Mouse (Mus musculus) limb, embryonic 13.5 days (tissue): ENCODE data around the gene Nlrx1. TPM values are rescaled to one million over a fixed set of nuclear protein-coding genes. Genes with fewer than 3 reads are reported as not detected.

Experiments used
- ATAC-seq: fragments of 200-750 bp; cut with Nextera tagmentation; 2 replicates; pipeline ENCODE4 v1.8.0; 2017; ENCODE audit warnings: low read depth, moderate number of reproducible peaks, moderate TSS enrichment; ENCODE audit not compliant: low FRiP score
- H3K27ac ChIP-seq: fragments of 300-500 bp; sonication (generic); 2 replicates; pipeline ENCODE4 v1.5.1; 2015; ENCODE audit warnings: inconsistent platforms, mild to moderate bottlenecking, moderate library complexity
- H3K27me3 ChIP-seq: fragments of 300-500 bp; sonication (generic); 2 replicates; pipeline ENCODE4 v1.6.1; 2015; ENCODE audit warnings: mild to moderate bottlenecking, inconsistent platforms
- H3K36me3 ChIP-seq: fragments of 300-500 bp; sonication (generic); 2 replicates; pipeline ENCODE4 v1.6.1; 2015; ENCODE audit warnings: inconsistent platforms, mild to moderate bottlenecking, moderate library complexity
- H3K4me1 ChIP-seq: fragments of 300-500 bp; sonication (generic); 2 replicates; pipeline ENCODE4 v1.6.1; 2015; ENCODE audit warnings: inconsistent platforms
- H3K4me2 ChIP-seq: fragments of 300-500 bp; sonication (generic); replicated peaks from 2 replicates; pipeline ENCODE4 v1.6.1; 2015; ENCODE audit warnings: inconsistent platforms, mild to moderate bottlenecking, moderate library complexity
- H3K4me3 ChIP-seq: fragments of 300-500 bp; sonication (generic); 2 replicates; pipeline ENCODE4 v1.5.1; 2015; ENCODE audit warnings: moderate library complexity, mild to moderate bottlenecking, inconsistent platforms
- H3K9ac ChIP-seq: fragments of 300-500 bp; sonication (generic); 2 replicates; pipeline ENCODE4 v1.6.1; 2015; ENCODE audit warnings: mild to moderate bottlenecking, inconsistent platforms
- H3K9me3 ChIP-seq: fragments of 300-500 bp; sonication (generic); 2 replicates; pipeline ENCODE4 v1.6.1; 2016; ENCODE audit warnings: inconsistent platforms
- WGBS: fragments of 180-500 bp; shearing (Covaris S2); methylation state at CpG from one replicate; pipeline ENCODE4 v1.1.7; 2015; 5-methylcytosine and 5-hydroxymethylcytosine counted together
- polyA plus RNA-seq: library from polyadenylated mRNA; unstranded; fragments of >200 nt; fragmentation: Nextera tagmentation; extraction: Ambion mirVana; gene quantifications from 2 replicates; pipeline ENCODE4 v1.2.1, GENCODE M21; 2015

Nlrx1 gene
- polyA plus RNA-seq = 8.2 and 8.3 TPM in 2 replicates

- H3K27ac ChIP-seq = peak within 1 kb of the TSS; percentile 75; the same call in 1 of the 2 replicates
- no peak for ATAC-seq
- WGBS = 86% methylated on average over 6 of the region's 6 CpGs
- peak within 1 kb of the TSS; percentile 90 for H3K9ac ChIP-seq
- no peaks in the 10 kb centered on the region for H3K27me3 ChIP-seq
- peaks cover 16% of the 10 kb centered on the region for H3K4me1 ChIP-seq
- peaks cover 3% of the 10 kb centered on the region for H3K36me3 ChIP-seq
- peak within 1 kb of the TSS; percentile 82 for H3K4me2 ChIP-seq
- H3K4me3 ChIP-seq = peak within 1 kb of the TSS; percentile 57
- no peaks in the 10 kb centered on the region for H3K9me3 ChIP-seq
Measured at GRCm38 (mm10) chr9:44268432-44268831, at the start of gene Nlrx1. TSS of gene Nlrx1 (minus strand) at chr9:44268599.

GRCm38 (mm10) chr9:44317452-44317851 is 49.1 kb upstream of the Nlrx1 start:
- H3K36me3 ChIP-seq = peaks cover 47% of the 10 kb centered on the region
- no peak overlapping the region for H3K27ac ChIP-seq
- H3K9me3 ChIP-seq = no peaks in the 10 kb centered on the region
- H3K4me3 ChIP-seq = no peak overlapping the region
- no peak overlapping the region for H3K4me2 ChIP-seq
- peaks cover 25% of the 10 kb centered on the region for H3K4me1 ChIP-seq
- H3K9ac ChIP-seq = no peak overlapping the region
- 66% methylated on average over 4 of the region's 4 CpGs for WGBS
- no peak for ATAC-seq
- H3K27me3 ChIP-seq = 0 out of 2 replicates have a peak, but pooled peaks cover 3% of the 10 kb centered on the region

- no peak overlapping the region for H3K4me2 ChIP-seq
- 0 out of 2 replicates have a peak, but pooled peaks cover 3% of the 10 kb centered on the region for H3K27me3 ChIP-seq
- no peak for ATAC-seq
- H3K4me3 ChIP-seq = no peak overlapping the region
- peaks cover 57% of the 10 kb centered on the region for H3K36me3 ChIP-seq
- 93% methylated on average over 18 of the region's 18 CpGs for WGBS
- no peak overlapping the region for H3K27ac ChIP-seq
- H3K4me1 ChIP-seq = peaks cover 27% of the 10 kb centered on the region
- no peak overlapping the region; the same call in 1 of the 2 replicates for H3K9ac ChIP-seq
- H3K9me3 ChIP-seq = no peaks in the 10 kb centered on the region
Measured at GRCm38 (mm10) chr9:44314910-44315309, 46.5 kb upstream of the Nlrx1 start.

DNA sequence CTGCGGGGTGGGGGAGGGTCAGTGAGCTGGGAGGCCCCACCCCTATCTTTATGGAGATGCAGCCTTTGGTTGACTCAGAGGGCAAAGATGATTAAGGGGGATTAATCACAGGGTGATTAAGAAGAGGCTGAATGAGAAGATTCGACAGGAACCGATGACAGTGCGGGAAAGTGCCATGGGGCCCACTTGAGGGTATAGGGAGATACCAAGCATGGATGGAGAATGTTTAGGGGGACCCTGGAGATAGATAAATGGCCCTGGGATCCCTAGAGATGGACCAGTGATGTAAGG is 45.8 kb upstream of the Nlrx1 start:
- H3K36me3 ChIP-seq = peaks cover 57% of the 10 kb centered on the region

DNA sequence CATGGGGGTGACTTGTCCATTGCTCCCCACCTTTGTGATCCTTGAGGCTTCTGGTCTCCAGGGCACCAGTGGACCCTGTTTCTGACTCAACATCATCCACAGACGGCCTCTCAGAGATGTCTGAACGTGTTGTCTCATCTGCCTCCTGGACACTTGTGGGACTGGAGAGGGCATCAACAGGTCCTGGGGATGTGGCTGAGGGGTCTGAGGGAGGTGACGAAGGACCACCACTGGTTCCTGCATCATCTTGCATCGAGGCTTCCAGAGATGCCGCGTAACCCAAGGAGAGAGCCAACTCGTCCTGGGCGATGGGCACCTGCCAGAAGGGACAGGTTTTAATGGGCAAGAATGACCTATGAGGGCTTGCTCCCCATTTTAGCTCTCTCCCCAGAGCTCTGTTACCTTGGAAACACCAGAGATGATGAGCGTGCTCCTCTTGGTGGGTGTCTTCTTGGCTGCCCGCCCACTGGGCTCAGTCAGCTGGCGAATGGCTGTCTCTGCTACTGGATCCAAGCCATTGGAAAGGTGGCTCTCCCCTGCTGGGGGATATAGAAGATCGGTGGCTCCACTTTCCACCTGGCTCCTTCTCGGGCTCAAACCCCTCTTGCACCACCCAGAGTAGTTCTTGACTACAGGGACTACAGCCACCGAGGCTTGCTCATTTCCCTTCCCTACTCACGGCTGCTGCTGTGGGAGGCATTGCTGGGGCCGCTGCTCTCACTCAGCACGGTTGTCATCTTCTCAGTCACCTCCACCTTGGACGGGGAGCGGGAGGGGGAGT is 45.3 kb upstream of the Nlrx1 start:
- Histone ChIP-seq H3K9me3 (no peaks in the 10 kb centered on the region), H3K4me3 (no peak overlapping the region), H3K27me3 (0 out of 2 replicates have a peak, but pooled peaks cover 1% of the 10 kb centered on the region), H3K27ac (no peak overlapping the region), H3K4me1 (peaks cover 18% of the 10 kb centered on the region), H3K36me3 (peaks cover 57% of the 10 kb centered on the region), H3K4me2 (no peak overlapping the region), H3K9ac (no peak overlapping the region)
- WGBS = 74% methylated on average over 19 of the region's 19 CpGs
- ATAC-seq = no peak

More for the DNA sequence above, 45.8 kb upstream of the Nlrx1 start:
- Histone ChIP-seq H3K4me1 (peaks cover 24% of the 10 kb centered on the region), H3K4me2 (no peak overlapping the region), H3K4me3 (no peak overlapping the region), H3K27ac (no peak overlapping the region), H3K9ac (no peak overlapping the region), H3K27me3 (0 out of 2 replicates have a peak, but pooled peaks cover 3% of the 10 kb centered on the region), H3K9me3 (no peaks in the 10 kb centered on the region)
- no peak for ATAC-seq
- WGBS = 75% methylated on average over 4 of the region's 4 CpGs

GRCm38 (mm10) chr9:44311136-44312134 is 43.0 kb upstream of the Nlrx1 start:
- WGBS = 12% methylated on average over 27 of the region's 27 CpGs
- ATAC-seq = 0 out of 2 replicates have a peak, but pooled peaks have one; percentile 28

GRCm38 (mm10) chr9:44310750-44311135 is 42.3 kb upstream of the Nlrx1 start:
- Histone ChIP-seq H3K27ac (no peak overlapping the region), H3K27me3 (no peaks in the 10 kb centered on the region), H3K4me1 (0 out of 2 replicates have a peak, but pooled peaks cover 7% of the 10 kb centered on the region), H3K9me3 (no peaks in the 10 kb centered on the region), H3K9ac (peak overlapping the region; percentile 48; the same call in 1 of the 2 replicates), H3K4me3 (no peak overlapping the region), H3K36me3 (peaks cover 43% of the 10 kb centered on the region), H3K4me2 (peak overlapping the region; percentile 30)
- ATAC-seq = no peak
- 34% methylated on average over 10 of the region's 10 CpGs for WGBS

More at GRCm38 (mm10) chr9:44311136-44312134, 43.0 kb upstream of the Nlrx1 start:
- Histone ChIP-seq H3K4me3 (no peak overlapping the region), H3K9me3 (no peaks in the 10 kb centered on the region), H3K4me2 (peak overlapping the region; percentile 30), H3K27ac (no peak overlapping the region), H3K9ac (peak overlapping the region; percentile 48), H3K4me1 (0 out of 2 replicates have a peak, but pooled peaks cover 7% of the 10 kb centered on the region), H3K27me3 (no peaks in the 10 kb centered on the region), H3K36me3 (peaks cover 50% of the 10 kb centered on the region)

DNA sequence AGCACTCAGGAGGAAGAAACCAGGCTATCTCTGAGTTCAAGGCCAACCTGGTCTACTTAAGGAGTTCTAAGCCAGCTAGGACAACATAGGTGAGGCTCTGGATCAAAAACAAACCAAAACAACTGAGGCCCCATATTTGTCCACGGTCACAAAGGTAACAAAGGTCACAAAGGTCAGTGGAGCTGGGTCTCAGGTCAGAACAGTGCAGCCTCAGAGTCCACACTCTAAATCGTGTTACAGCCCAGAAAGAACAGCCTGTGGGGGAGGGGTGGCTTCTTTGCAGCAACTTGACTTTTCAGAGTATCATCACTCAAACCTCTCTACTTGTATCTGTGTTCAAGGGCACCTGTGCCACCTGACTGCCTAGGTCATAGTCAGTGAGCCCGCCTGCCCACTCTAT is 41.4 kb upstream of the Nlrx1 start:
- H3K27ac ChIP-seq = no peak overlapping the region

DNA sequence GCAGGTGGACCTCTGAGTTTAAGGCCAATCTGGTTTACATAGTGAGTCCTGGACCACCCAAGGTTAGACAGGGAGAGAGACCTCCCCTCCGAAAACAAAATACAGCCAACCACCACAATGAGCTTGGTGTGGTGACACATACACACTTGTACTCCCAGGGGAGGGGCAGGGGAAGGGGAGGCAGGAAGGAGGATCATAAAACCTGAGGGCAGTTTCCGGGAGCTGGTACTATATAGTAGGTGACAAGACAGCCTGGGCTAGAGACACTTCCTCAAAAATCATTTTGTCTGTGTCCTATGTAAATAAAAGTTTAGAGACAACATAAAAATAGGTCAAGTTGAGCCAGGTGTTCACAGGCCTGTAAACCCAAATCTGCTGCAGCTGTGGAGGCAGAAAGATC is 38.8 kb upstream of the Nlrx1 start:
- H3K36me3 ChIP-seq = peaks cover 18% of the 10 kb centered on the region
- no peaks in the 10 kb centered on the region for H3K27me3 ChIP-seq
- no peak for ATAC-seq
- no peak overlapping the region for H3K4me2 ChIP-seq
- no peaks in the 10 kb centered on the region for H3K9me3 ChIP-seq
- WGBS = 67% methylated on average over 2 of the region's 2 CpGs
- no peak overlapping the region for H3K27ac ChIP-seq
- no peak overlapping the region for H3K4me3 ChIP-seq
- H3K9ac ChIP-seq = no peak overlapping the region
- peaks cover 23% of the 10 kb centered on the region for H3K4me1 ChIP-seq

More for the DNA sequence above, 41.4 kb upstream of the Nlrx1 start:
- Histone ChIP-seq H3K36me3 (peaks cover 33% of the 10 kb centered on the region), H3K4me3 (no peak overlapping the region), H3K27me3 (no peaks in the 10 kb centered on the region), H3K4me2 (no peak overlapping the region), H3K4me1 (peaks cover 9% of the 10 kb centered on the region), H3K9ac (no peak overlapping the region), H3K9me3 (no peaks in the 10 kb centered on the region)
- 64% methylated on average over 3 of the region's 3 CpGs for WGBS
- no peak for ATAC-seq

GRCm38 (mm10) chr9:44306532-44306931 is 38.1 kb upstream of the Nlrx1 start:
- Histone ChIP-seq H3K27me3 (no peaks in the 10 kb centered on the region), H3K36me3 (peaks cover 25% of the 10 kb centered on the region), H3K4me3 (no peak overlapping the region), H3K9ac (no peak overlapping the region), H3K4me1 (peaks cover 21% of the 10 kb centered on the region), H3K9me3 (no peaks in the 10 kb centered on the region), H3K27ac (no peak overlapping the region), H3K4me2 (no peak overlapping the region)
- WGBS = 89% methylated on average over 6 of the region's 6 CpGs
- ATAC-seq = no peak

DNA sequence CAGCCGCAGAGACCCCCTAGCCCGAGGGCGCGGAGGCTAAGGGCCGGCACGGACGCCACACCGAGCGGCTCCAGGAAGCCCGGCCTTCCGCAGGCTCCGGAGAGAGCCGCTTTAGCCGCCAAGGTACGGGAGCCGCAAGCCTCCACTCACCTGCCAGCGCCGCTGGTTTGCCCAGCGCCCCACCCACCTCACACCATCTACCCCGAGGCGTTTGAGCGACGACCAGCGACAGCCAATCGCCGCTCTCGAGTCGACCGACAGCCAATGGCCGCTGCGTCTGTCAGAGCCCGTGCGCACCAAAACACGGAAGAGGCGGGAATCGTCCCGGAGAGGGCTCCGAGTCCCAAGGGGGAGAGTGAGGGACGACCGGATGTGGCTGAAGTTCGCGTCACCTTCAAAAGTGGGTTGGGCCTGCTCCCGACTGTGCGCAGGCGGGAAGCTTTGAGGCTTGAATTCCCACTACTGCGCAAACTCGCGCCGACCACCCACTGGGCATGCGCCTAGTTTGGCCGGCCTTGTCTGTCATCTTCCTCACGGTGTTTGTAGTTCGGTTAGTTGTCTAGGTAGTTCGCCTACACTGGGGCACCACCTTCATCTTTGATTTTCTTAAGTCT is 37.2 kb upstream of the Nlrx1 start, which contains the start of gene Hinfp:
Gene Hinfp, minus strand, starts transcription at position 206 of the 614 bp plus-strand sequence.
- peak within 1 kb of the TSS; percentile 75 for H3K27ac ChIP-seq
- no peaks in the 10 kb centered on the region for H3K9me3 ChIP-seq
- no peaks in the 10 kb centered on the region for H3K27me3 ChIP-seq
- H3K9ac ChIP-seq = peak within 1 kb of the TSS; percentile 96
- H3K4me1 ChIP-seq = peaks cover 16% of the 10 kb centered on the region
- WGBS = under 1% methylated on average over 54 of the region's 54 CpGs
- peak within 1 kb of the TSS; percentile 96 for H3K4me3 ChIP-seq
- H3K4me2 ChIP-seq = peak within 1 kb of the TSS; percentile 82
- ATAC-seq = peak; percentile 99
- peaks cover 28% of the 10 kb centered on the region for H3K36me3 ChIP-seq
